Mouse (Mus musculus) left cerebral cortex, adult 2 months (tissue): ENCODE measurements at regions not wholly inside any gene's neighbourhood (a gene's known extent, or its start where the extent isn't known, plus 50 kb on each side); places are given as distances from the start of the nearest gene placed in this dataset.

ENCODE experiments used
- DNase-seq, 2 experiments: peaks; one replicate each; pipeline ENCODE4 v3.0.0; 2021 to 2022; ENCODE audit warnings: low spot score in 2 of 2, mixed read lengths in 1 of 2; ENCODE audit errors: extremely low spot score in 1 of 2
- H3K27ac ChIP-seq: fragments of 200-600 bp; 2 replicates; pipeline ENCODE4 v1.8.1; 2022
- H3K4me3 ChIP-seq: fragments of 200-600 bp; 2 replicates; pipeline ENCODE4 v1.8.1; 2022
- CTCF ChIP-seq: fragments of 200-600 bp; IDR thresholded peaks from 2 replicates; pipeline ENCODE4 v1.8.1; 2022; ENCODE audit warnings: antibody characterized with exemption, mild to moderate bottlenecking, moderate library complexity
- intact Hi-C: fragments of 180-260 bp; cut with DNase I; formaldehyde crosslinking; loops from one replicate; pipeline ENCODE4 v1.15.1; 2025

GRCm38 (mm10) chr4:74981491-74981890, 296.6 kb downstream of the Dmac1 start:
- Histone ChIP-seq H3K27ac (no peak overlapping the region), H3K4me3 (no peak overlapping the region)
- intact Hi-C loops = no loop called here
- TF ChIP-seq CTCF = no peak
- no peak for DNase-seq

- Histone ChIP-seq H3K27ac (no peak overlapping the region), H3K4me3 (no peak overlapping the region)
- no peak for DNase-seq
- intact Hi-C loops = no loop called here
- TF ChIP-seq CTCF = peak; percentile 61
These were observed 306.0 kb downstream of the Dmac1 start for GRCm38 (mm10) chr4:74972143-74972542.
